Mouse (Mus musculus) megakaryocyte-erythroid progenitor cell, adult 5-6 weeks (primary cell): ENCODE measurements around the gene Ptpa. TPM values are rescaled to one million over a fixed set of nuclear protein-coding genes. Genes with fewer than 3 reads are reported as not detected.
A peak's percentile ranks its signal among the peaks of the same experiment; 100 is the strongest.

Experiments used
- ATAC-seq: replicated peaks from 2 replicates; pipeline ENCODE4 v1.8.0; 2016; ENCODE audit warnings: mild to moderate bottlenecking, inconsistent platforms; ENCODE audit not compliant: severe bottlenecking, poor library complexity, low FRiP score, low TSS enrichment
- total RNA-seq, 2 experiments: library from RNA; stranded (forward) in 1 of 2; stranded (reverse) in 1 of 2; fragments of 200-1000, 215-1000 nt in 1 of 2; fragments of >200 nt in 1 of 2; fragmentation: Nextera tagmentation in 1 of 2; gene quantifications; 2 replicates each; pipeline ENCODE4 v1.2.3; 2014 to 2017

The Ptpa gene
- total RNA-seq (2014; fragmentation: Nextera tagmentation) (228 and 237 TPM in 2 replicates), total RNA-seq (2017) (74.1 and 93.5 TPM in 2 replicates)

- ATAC-seq = peak; percentile 55
Observed at GRCm38 (mm10) chr2:30415936-30416648, at the start of gene Ptpa. Ptpa (plus strand) TSS chr2:30416039.

- no peak for ATAC-seq
Observed at GRCm38 (mm10) chr2:30366203-30366602, 49.6 kb upstream of the Ptpa start.

- ATAC-seq = no peak
Observed at GRCm38 (mm10) chr2:30371544-30371943, 44.3 kb upstream of the Ptpa start.

- no peak for ATAC-seq
Observed at GRCm38 (mm10) chr2:30372726-30373125, 43.1 kb upstream of the Ptpa start.

- no peak for ATAC-seq
Observed at GRCm38 (mm10) chr2:30375893-30376292, 39.9 kb upstream of the Ptpa start.

GRCm38 (mm10) chr2:30377721-30378120 is 38.1 kb upstream of the Ptpa start:
- ATAC-seq = no peak

GRCm38 (mm10) chr2:30379307-30379706 is 36.5 kb upstream of the Ptpa start:
- ATAC-seq = no peak

GRCm38 (mm10) chr2:30380564-30381376 is 35.1 kb upstream of the Ptpa start:
- ATAC-seq = 0 out of 2 replicates have a peak, but pooled peaks have one; percentile 16

GRCm38 (mm10) chr2:30381377-30381725 is 34.5 kb upstream of the Ptpa start:
- ATAC-seq = peak; percentile 66

GRCm38 (mm10) chr2:30384814-30385213 is 31.0 kb upstream of the Ptpa start:
- ATAC-seq = no peak

GRCm38 (mm10) chr2:30385591-30385990 is 30.2 kb upstream of the Ptpa start:
- no peak for ATAC-seq

GRCm38 (mm10) chr2:30386913-30387312 is 28.9 kb upstream of the Ptpa start:
- ATAC-seq = no peak

- no peak for ATAC-seq
Observed at GRCm38 (mm10) chr2:30389000-30389399, 26.8 kb upstream of the Ptpa start.

- peak; percentile 93 for ATAC-seq
Observed at GRCm38 (mm10) chr2:30392114-30392576, 23.7 kb upstream of the Ptpa start, which contains the start of gene Dolpp1. Dolpp1 (plus strand) TSS chr2:30392254.

GRCm38 (mm10) chr2:30392577-30393369 is 23.1 kb upstream of the Ptpa start:
- ATAC-seq = peak; percentile 15

- no peak for ATAC-seq
Observed at GRCm38 (mm10) chr2:30393370-30393656, 22.5 kb upstream of the Ptpa start.

GRCm38 (mm10) chr2:30395757-30396156 is 20.1 kb upstream of the Ptpa start:
- no peak for ATAC-seq

GRCm38 (mm10) chr2:30396246-30396645 is 19.6 kb upstream of the Ptpa start:
- no peak for ATAC-seq

GRCm38 (mm10) chr2:30397986-30398512 is 17.8 kb upstream of the Ptpa start:
- no peak for ATAC-seq
